Mouse (Mus musculus): ENCODE data around the gene Trim38. TPM values are rescaled to one million over a fixed set of nuclear protein-coding genes. Genes with fewer than 3 reads are reported as not detected.
"Not testable (repeated sequence)": the region's sequence is repeated elsewhere in the genome, so short reads cannot be mapped to it uniquely, and the experiment has no call there.

The Trim38 gene
- 0.14 TPM in 1 of 2 replicates, not detected in the other for polyA plus RNA-seq (2016; fragmentation: Nextera tagmentation; extraction: Ambion mirVana)

- not testable (repeated sequence) for H3K4me3 ChIP-seq; H3K4me1 ChIP-seq; H3K36me3 ChIP-seq; H3K9me3 ChIP-seq; DNase-seq (ENCODE audit: low spot score); H3K27me3 ChIP-seq (ENCODE audit: insufficient read depth, poor library complexity, severe bottlenecking); H3K27ac ChIP-seq
- 85% methylated on average over 2 of the region's 2 CpGs for whole genome bisulfite sequencing
Observed at GRCm38 (mm10) chr13:23769613-23770012, at the start of gene Trim38. TSS of gene Trim38 (plus strand) at chr13:23769913.

DNA sequence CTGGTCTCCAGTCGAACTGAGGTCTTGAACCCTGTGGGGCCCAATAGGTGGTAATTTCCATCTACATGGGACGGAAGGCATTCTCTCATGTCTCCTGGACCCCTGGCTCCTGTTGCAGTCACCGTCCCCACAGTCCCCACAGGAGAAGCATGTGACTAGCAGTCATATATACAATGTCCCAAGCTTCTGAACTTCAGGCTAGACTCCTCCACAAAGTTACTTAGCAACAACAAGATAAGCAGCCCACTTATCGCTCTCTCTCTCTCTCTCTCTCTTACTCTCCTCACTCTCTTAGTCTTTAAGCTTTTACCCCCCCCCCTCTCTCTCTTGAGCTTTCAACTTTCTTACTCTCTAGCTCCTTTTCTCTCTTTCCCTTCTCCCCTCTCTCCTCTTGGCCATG, 45.5 kb upstream of the Trim38 start:
- H3K27ac ChIP-seq: peak overlapping the region; percentile 73; the same call in 1 of the 2 replicates
- peaks cover 15% of the 10 kb centered on the region for H3K4me1 ChIP-seq
- no peaks in the 10 kb centered on the region for H3K9me3 ChIP-seq
- no peak overlapping the region for H3K4me3 ChIP-seq
- WGBS: 42% methylated on average over 4 of the region's 4 CpGs
- no peaks in the 10 kb centered on the region for H3K27me3 ChIP-seq (ENCODE audit: insufficient read depth, poor library complexity, severe bottlenecking)
- no peaks in the 10 kb centered on the region for H3K36me3 ChIP-seq
- no peak for DNase-seq (ENCODE audit: low spot score)

- Histone ChIP-seq H3K36me3 (no peaks in the 10 kb centered on the region), H3K27me3 (ENCODE audit: insufficient read depth, poor library complexity, severe bottlenecking) (no peaks in the 10 kb centered on the region), H3K9me3 (no peaks in the 10 kb centered on the region), H3K4me3 (no peak overlapping the region), H3K4me1 (peaks cover 15% of the 10 kb centered on the region), H3K27ac (peak overlapping the region; percentile 73; the same call in 1 of the 2 replicates)
- no peak for DNase-seq (ENCODE audit: low spot score)
- 63% methylated on average over 1 of the region's 1 CpGs for WGBS
Observed at GRCm38 (mm10) chr13:23725213-23725612, 44.5 kb upstream of the Trim38 start.

DNA sequence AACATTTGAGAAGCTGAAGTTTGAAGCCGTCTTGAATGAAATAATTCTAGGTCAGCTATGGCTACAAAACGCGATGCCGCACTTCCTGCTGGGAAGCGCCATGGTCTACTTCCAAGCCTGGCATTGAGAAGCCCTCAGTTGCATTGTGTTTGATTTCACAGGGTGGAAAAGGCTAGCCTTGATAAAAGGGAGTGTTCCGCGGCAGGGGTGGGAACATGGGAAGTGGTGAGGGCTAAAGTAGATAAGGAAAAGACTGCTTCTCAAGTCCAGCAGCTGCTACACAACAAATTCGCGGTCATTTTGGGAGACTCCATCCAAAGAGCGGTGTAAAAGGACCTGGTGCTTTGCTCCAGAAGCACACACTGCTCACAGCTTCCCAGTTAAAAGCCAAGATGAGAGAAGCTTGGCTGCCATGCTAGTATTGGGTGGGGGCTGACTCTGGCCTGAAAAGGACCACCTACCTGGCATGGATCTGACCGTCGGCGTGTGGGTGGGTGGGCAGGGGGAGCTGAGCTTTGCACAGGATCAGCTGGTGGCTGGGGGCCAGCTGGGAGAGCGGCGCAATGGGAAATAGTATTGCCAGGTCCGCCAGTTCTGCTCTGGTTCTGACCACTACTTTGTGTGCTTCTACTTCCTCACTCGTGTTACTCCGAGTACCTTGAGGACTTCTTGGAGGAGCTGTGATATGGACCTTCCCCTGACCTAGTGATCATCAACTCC, 41.1 kb upstream of the Trim38 start:
- WGBS: 71% methylated on average over 18 of the region's 18 CpGs
- Histone ChIP-seq H3K36me3 (no peaks in the 10 kb centered on the region), H3K27me3 (ENCODE audit: insufficient read depth, poor library complexity, severe bottlenecking) (no peaks in the 10 kb centered on the region), H3K27ac (no peak overlapping the region), H3K4me3 (no peak overlapping the region), H3K9me3 (no peaks in the 10 kb centered on the region), H3K4me1 (peaks cover 18% of the 10 kb centered on the region)
- no peak for DNase-seq (ENCODE audit: low spot score)

GRCm38 (mm10) chr13:23729192-23729525, 40.6 kb upstream of the Trim38 start:
- Histone ChIP-seq H3K9me3 (no peaks in the 10 kb centered on the region), H3K27me3 (ENCODE audit: insufficient read depth, poor library complexity, severe bottlenecking) (no peaks in the 10 kb centered on the region), H3K36me3 (no peaks in the 10 kb centered on the region), H3K4me3 (no peak overlapping the region), H3K4me1 (peaks cover 13% of the 10 kb centered on the region), H3K27ac (no peak overlapping the region)
- DNase-seq (ENCODE audit: low spot score): no peak
- WGBS: 91% methylated on average over 9 of the region's 9 CpGs

DNA sequence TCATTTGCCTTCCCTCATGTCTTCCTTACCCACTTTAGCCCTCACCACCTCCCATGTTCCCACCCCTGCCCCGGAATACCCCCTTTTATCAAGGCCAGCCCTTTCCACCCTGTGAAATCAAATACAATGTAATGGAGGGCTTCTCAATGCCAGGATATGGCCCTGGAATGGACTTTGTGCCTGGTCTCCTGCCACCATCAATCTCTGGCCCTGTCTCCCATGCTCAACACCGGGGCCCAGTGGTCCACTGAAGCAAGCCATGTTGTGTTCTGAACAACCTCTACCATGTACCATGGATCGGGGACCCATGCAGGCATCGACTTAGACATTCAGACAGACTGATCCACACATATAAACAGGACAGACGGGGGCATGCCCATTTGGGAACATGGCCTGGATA, 40.0 kb upstream of the Trim38 start:
- 92% methylated on average over 5 of the region's 5 CpGs for WGBS
- Histone ChIP-seq H3K27ac (no peak overlapping the region), H3K27me3 (ENCODE audit: insufficient read depth, poor library complexity, severe bottlenecking) (no peaks in the 10 kb centered on the region), H3K9me3 (no peaks in the 10 kb centered on the region), H3K4me1 (peaks cover 8% of the 10 kb centered on the region), H3K4me3 (no peak overlapping the region), H3K36me3 (no peaks in the 10 kb centered on the region)
- DNase-seq (ENCODE audit: low spot score): no peak

DNA sequence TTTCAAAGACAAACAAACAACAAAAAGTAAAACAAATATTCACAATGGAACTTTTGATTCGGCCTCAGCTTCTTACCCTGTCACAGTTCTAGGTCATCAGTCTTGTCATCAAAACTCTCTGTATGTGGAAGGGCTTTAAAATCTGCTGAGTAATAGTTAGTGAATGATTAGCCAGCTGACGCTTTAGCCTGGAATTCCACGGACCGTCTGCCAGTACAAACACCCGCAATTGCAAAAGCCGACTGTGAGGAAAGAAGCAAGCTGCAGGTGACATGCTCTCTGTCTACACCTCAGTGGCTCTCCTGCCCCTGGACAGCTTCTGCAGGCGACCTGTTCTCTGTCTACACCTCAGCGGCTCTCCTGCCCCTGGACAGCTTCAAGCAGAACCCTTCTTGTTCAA, 39.2 kb upstream of the Trim38 start:
- Histone ChIP-seq H3K27ac (no peak overlapping the region; the same call in 1 of the 2 replicates), H3K36me3 (no peaks in the 10 kb centered on the region), H3K4me3 (no peak overlapping the region), H3K9me3 (no peaks in the 10 kb centered on the region), H3K4me1 (peaks cover 4% of the 10 kb centered on the region), H3K27me3 (ENCODE audit: insufficient read depth, poor library complexity, severe bottlenecking) (no peaks in the 10 kb centered on the region)
- DNase-seq (ENCODE audit: low spot score): peak; percentile 82
- 20% methylated on average over 8 of the region's 8 CpGs for WGBS

GRCm38 (mm10) chr13:23732156-23732804, 37.4 kb upstream of the Trim38 start:
- no peak for DNase-seq (ENCODE audit: low spot score)
- Histone ChIP-seq H3K36me3 (no peaks in the 10 kb centered on the region), H3K9me3 (no peaks in the 10 kb centered on the region), H3K27me3 (ENCODE audit: insufficient read depth, poor library complexity, severe bottlenecking) (no peaks in the 10 kb centered on the region), H3K4me3 (no peak overlapping the region), H3K27ac (no peak overlapping the region), H3K4me1 (peaks cover 4% of the 10 kb centered on the region)
- WGBS: 23% methylated on average over 8 of the region's 8 CpGs

GRCm38 (mm10) chr13:23737091-23737490, 32.6 kb upstream of the Trim38 start:
- no peak overlapping the region for H3K4me3 ChIP-seq
- DNase-seq (ENCODE audit: low spot score): no peak
- WGBS: 86% methylated on average over 5 of the region's 5 CpGs
- no peaks in the 10 kb centered on the region for H3K36me3 ChIP-seq
- H3K27ac ChIP-seq: peak overlapping the region; percentile 93; the same call in 1 of the 2 replicates
- peaks cover 5% of the 10 kb centered on the region; the same call in 1 of the 2 replicates for H3K4me1 ChIP-seq
- no peaks in the 10 kb centered on the region for H3K9me3 ChIP-seq
- H3K27me3 ChIP-seq (ENCODE audit: insufficient read depth, poor library complexity, severe bottlenecking): no peaks in the 10 kb centered on the region

GRCm38 (mm10) chr13:23738041-23738440, 31.7 kb upstream of the Trim38 start:
- Histone ChIP-seq H3K27ac (peak overlapping the region; percentile 93), H3K4me1 (peaks cover 5% of the 10 kb centered on the region; the same call in 1 of the 2 replicates), H3K9me3 (no peaks in the 10 kb centered on the region), H3K27me3 (ENCODE audit: insufficient read depth, poor library complexity, severe bottlenecking) (no peaks in the 10 kb centered on the region), H3K4me3 (peak overlapping the region; percentile 65), H3K36me3 (no peaks in the 10 kb centered on the region)
- WGBS: 27% methylated on average over 4 of the region's 4 CpGs
- DNase-seq (ENCODE audit: low spot score): no peak

GRCm38 (mm10) chr13:23738677-23739068, 31.0 kb upstream of the Trim38 start, which contains the start of gene Hist1h1c:
TSS of gene Hist1h1c (plus strand) at chr13:23738808.
- Histone ChIP-seq H3K27me3 (ENCODE audit: insufficient read depth, poor library complexity, severe bottlenecking) (no peaks in the 10 kb centered on the region), H3K27ac (peak within 1 kb of the TSS; percentile 93), H3K4me1 (peaks cover 5% of the 10 kb centered on the region; the same call in 1 of the 2 replicates), H3K36me3 (no peaks in the 10 kb centered on the region), H3K4me3 (peak within 1 kb of the TSS; percentile 65), H3K9me3 (no peaks in the 10 kb centered on the region)
- WGBS: under 1% methylated on average over 38 of the region's 38 CpGs
- DNase-seq (ENCODE audit: low spot score): peak; percentile 96

- H3K4me3 ChIP-seq: peak overlapping the region; percentile 65
- H3K36me3 ChIP-seq: no peaks in the 10 kb centered on the region
- peak overlapping the region; percentile 93 for H3K27ac ChIP-seq
- under 1% methylated on average over 39 of the region's 39 CpGs for WGBS
- peak; percentile 96 for DNase-seq (ENCODE audit: low spot score)
- H3K9me3 ChIP-seq: no peaks in the 10 kb centered on the region
- no peaks in the 10 kb centered on the region for H3K27me3 ChIP-seq (ENCODE audit: insufficient read depth, poor library complexity, severe bottlenecking)
- H3K4me1 ChIP-seq: peaks cover 6% of the 10 kb centered on the region; the same call in 1 of the 2 replicates
Observed at GRCm38 (mm10) chr13:23739069-23739921, 30.4 kb upstream of the Trim38 start.

DNA sequence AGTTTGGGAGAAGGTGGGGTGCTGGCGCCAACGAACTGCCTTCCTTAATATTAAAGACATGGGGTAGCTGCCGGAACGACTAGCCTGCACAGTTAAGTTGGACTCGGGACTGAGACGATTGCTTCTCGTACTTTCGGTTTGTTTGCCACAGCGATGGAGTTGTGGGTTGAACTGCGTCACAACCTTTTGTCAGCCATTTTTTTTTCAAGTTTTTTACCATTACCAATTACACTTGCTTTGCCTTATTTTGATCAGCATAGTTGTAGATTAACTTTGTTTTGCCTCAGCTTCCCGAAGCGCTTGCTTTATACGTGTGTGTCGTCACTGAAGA, 29.8 kb upstream of the Trim38 start:
- WGBS: under 1% methylated on average over 14 of the region's 14 CpGs
- no peak for DNase-seq (ENCODE audit: low spot score)

More for the DNA sequence above, 29.8 kb upstream of the Trim38 start:
- no peaks in the 10 kb centered on the region for H3K27me3 ChIP-seq (ENCODE audit: insufficient read depth, poor library complexity, severe bottlenecking)
- H3K4me1 ChIP-seq: peaks cover 9% of the 10 kb centered on the region; the same call in 1 of the 2 replicates
- H3K36me3 ChIP-seq: no peaks in the 10 kb centered on the region
- H3K4me3 ChIP-seq: peak overlapping the region; percentile 65
- peak overlapping the region; percentile 93 for H3K27ac ChIP-seq
- no peaks in the 10 kb centered on the region for H3K9me3 ChIP-seq

Measured in heart, embryonic 10.5 days (tissue).